Mouse (Mus musculus): ENCODE measurements around the gene Tmem177.

Gene Tmem177

GRCm38 (mm10) chr1:119889347-119889746 is 23.7 kb downstream of the Tmem177 start:
- DNase-seq (ENCODE audit: low spot score in 2 of 2), result no peak

DNA sequence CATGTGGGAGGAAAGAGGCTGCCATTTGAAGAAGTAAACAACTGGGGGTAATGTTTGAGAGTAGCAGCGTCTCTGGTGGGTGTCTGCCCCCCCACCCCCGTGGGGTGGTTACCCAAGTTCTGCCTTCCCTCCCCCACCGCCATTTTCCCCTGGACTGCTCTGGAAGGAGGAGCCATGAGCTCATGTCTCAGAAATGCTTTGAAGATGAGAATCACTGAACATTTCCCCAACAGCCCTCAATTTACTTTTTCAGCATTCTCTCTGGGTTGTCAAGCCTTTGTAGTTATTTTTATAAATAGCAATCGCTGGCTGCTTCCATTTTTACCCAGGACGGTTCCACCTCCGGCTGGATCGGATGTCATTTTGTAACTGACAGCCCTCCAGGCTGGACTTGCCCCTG is 26.7 kb downstream of the Tmem177 start:
- no peak for DNase-seq (ENCODE audit: low spot score in 2 of 2)

GRCm38 (mm10) chr1:119884272-119884671 is 28.7 kb downstream of the Tmem177 start:
- no peak for DNase-seq (ENCODE audit: low spot score in 2 of 2)

DNA sequence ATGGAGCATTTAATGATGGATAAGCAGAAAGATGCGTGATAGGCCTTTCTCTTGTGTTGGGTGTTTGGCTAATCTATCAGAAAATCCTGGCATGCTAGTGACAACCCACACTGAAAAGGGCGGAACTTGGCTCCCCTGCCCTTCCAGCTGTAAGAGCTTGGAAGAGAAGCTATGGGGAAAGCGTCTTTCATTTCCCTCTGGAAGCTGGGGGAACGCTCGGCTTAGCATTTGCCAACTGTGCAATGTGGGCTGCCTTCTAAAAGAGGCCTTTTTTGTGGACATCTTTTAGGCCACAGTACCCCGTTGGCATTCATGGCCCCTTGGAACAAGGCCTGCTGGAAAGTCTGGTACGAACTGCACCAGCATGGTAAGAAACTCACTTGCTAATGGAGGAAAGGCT is 34.1 kb downstream of the Tmem177 start:
- peak; percentile 8 to 12 for DNase-seq (ENCODE audit: low spot score in 2 of 2)

- no peak for DNase-seq (ENCODE audit: low spot score in 2 of 2)
Measured at GRCm38 (mm10) chr1:119877469-119877868, 35.5 kb downstream of the Tmem177 start.

DNA sequence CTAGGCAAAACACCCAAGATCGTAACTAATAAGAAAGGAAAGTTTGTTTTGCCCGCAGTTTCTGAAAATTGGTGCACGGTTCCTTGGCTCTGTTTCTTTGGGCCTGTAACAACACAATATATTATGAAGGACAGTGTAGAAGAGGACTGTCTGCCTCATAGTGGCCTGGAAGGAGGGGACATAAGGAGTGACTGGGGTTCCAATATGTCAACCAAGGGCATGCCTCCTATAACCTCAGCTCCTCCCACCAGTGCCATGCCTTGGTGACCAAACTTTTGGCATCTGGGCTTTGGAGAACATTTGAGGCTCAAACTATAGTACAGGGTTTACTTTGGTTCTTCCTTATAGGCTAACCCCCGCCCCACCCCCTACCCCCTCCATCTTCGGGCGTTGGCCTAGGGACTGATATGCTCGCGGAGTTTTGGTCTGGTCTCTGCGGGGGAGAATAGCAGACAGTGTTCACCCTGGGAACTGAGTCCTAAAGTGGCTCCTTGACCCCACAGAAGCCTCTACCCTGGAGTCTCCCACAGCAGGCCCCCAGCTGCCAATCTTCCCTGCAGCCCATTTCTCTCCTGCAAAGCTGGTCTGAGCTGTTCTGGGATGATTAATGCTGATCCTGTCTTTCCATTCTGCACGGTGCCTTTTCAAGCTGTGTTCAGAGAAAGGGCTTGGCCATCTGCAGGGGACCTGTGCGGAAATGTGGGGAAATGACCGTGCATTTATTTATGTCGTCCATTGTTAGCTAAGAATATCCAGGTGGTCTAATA is 44.4 kb downstream of the Tmem177 start:
- DNase-seq (ENCODE audit: low spot score in 2 of 2), result no peak

- DNase-seq (ENCODE audit: low spot score in 2 of 2), result no peak
Measured at GRCm38 (mm10) chr1:119867300-119867699, 45.7 kb downstream of the Tmem177 start.

GRCm38 (mm10) chr1:119865311-119865710 is 47.7 kb downstream of the Tmem177 start:
- DNase-seq (ENCODE audit: low spot score in 2 of 2), result no peak

- no peak for DNase-seq (ENCODE audit: low spot score in 2 of 2)
Measured at GRCm38 (mm10) chr1:119863507-119864296, 49.3 kb downstream of the Tmem177 start.

DNA sequence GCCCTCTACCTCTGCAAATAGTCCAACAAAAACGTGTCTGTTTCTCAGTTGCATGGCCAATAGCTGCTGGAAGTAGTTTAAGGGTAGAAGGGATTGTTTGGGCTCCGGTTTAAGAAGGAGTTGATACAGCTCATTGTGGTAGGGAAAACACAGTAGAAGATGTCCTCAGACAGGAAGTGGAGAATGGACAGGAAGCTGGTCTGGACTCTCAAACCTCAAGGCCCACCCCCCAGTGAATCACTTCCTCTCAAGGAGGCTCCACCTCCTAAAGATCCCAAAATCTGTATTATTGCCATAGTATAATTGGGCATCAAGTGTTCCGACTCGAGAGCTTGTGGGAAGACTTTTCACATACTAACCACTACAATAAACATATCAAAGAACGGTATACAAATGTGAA is 53.4 kb downstream of the Tmem177 start:
- DNase-seq (ENCODE audit: low spot score in 2 of 2), result no peak
